Mouse (Mus musculus) C2C12 (cell line): ENCODE measurements around the gene Bri3. TPM values are rescaled to one million over a fixed set of nuclear protein-coding genes. Genes with fewer than 3 reads are reported as not detected.

Experiments used
- H3K27me3 ChIP-seq: one replicate; pipeline ENCODE4 v1.6.1; 2011; ENCODE audit not compliant: control insufficient read depth, insufficient read depth, insufficient read length
- H3K36me3 ChIP-seq: one replicate; pipeline ENCODE4 v1.6.1; 2011; ENCODE audit not compliant: control insufficient read depth, insufficient read depth
- H3K4me3 ChIP-seq: one replicate; pipeline ENCODE4 v1.5.1; 2011; ENCODE audit warnings: mild to moderate bottlenecking, control low read depth; ENCODE audit not compliant: poor library complexity, insufficient read depth, severe bottlenecking
- H3K79me2 ChIP-seq: one replicate; pipeline ENCODE4 v1.6.1; 2011; ENCODE audit not compliant: control insufficient read depth, insufficient read depth
- H3K79me3 ChIP-seq: one replicate; pipeline ENCODE4 v1.6.1; 2011; ENCODE audit warnings: low read depth, control low read depth
- H3ac ChIP-seq: one replicate; pipeline ENCODE3; 2011; ENCODE audit warnings: low read depth; ENCODE audit not compliant: control insufficient read depth, insufficient read length
- CEBPB ChIP-seq: IDR thresholded peaks from one replicate; pipeline ENCODE4 v1.6.1; 2011; ENCODE audit warnings: low read depth, mild to moderate bottlenecking, control low read depth, moderate library complexity
- CTCF ChIP-seq: IDR thresholded peaks from one replicate; pipeline ENCODE4 v1.5.1; 2011; ENCODE audit not compliant: control insufficient read depth, insufficient read depth, insufficient read length
- FOSL1 ChIP-seq: IDR thresholded peaks from one replicate; pipeline ENCODE4 v1.8.0; 2011; ENCODE audit warnings: mild to moderate bottlenecking, low read length; ENCODE audit not compliant: poor library complexity, insufficient read depth, severe bottlenecking
- MAX ChIP-seq: IDR thresholded peaks from one replicate; pipeline ENCODE4 v1.6.1; 2011; ENCODE audit warnings: mild to moderate bottlenecking, control low read depth
- MYOD1 ChIP-seq: IDR thresholded peaks from one replicate; pipeline ENCODE4 v1.6.1; 2011; ENCODE audit warnings: low read depth; ENCODE audit not compliant: control insufficient read depth, insufficient read length
- MYOG ChIP-seq: IDR thresholded peaks from one replicate; pipeline ENCODE4 v1.6.1; 2011; ENCODE audit not compliant: control insufficient read depth, insufficient read length; ENCODE audit errors: extremely low read depth
- USF1 ChIP-seq: IDR thresholded peaks from one replicate; pipeline ENCODE4 v1.6.1; 2011; ENCODE audit warnings: low read depth, mild to moderate bottlenecking, control low read depth, moderate library complexity
- polyA plus RNA-seq: library from polyadenylated mRNA; unstranded; fragments of >200 nt; fragmentation: generic; extraction: Trizol; gene quantifications from one replicate; pipeline ENCODE4 v1.2.1, GENCODE M21; 2012; ENCODE audit warnings: missing spikeins

The Bri3 gene
- polyA plus RNA-seq, 1 experiment: 121 TPM

- Histone ChIP-seq H3K4me3 (no peak overlapping the region), H3K79me3 (no peaks in the 10 kb centered on the region), H3K36me3 (no peaks in the 10 kb centered on the region), H3K27me3 (no peaks in the 10 kb centered on the region), H3K79me2 (no peaks in the 10 kb centered on the region), H3ac (no peak overlapping the region)
- no peak for TF ChIP-seq CEBPB
- TF ChIP-seq MYOD1: no peak
- TF ChIP-seq MAX: no peak
- no peak for TF ChIP-seq USF1
- TF ChIP-seq MYOG: no peak
- TF ChIP-seq FOSL1: no peak
- TF ChIP-seq CTCF: no peak
Observed at GRCm38 (mm10) chr5:144379431-144379830, 135.2 kb downstream of the Bri3 start.

GRCm38 (mm10) chr5:144380689-144381088 is 136.5 kb downstream of the Bri3 start:
- Histone ChIP-seq H3K79me3 (no peaks in the 10 kb centered on the region), H3K4me3 (no peak overlapping the region), H3K36me3 (no peaks in the 10 kb centered on the region), H3K27me3 (no peaks in the 10 kb centered on the region), H3ac (no peak overlapping the region), H3K79me2 (no peaks in the 10 kb centered on the region)
- TF ChIP-seq USF1: no peak
- no peak for TF ChIP-seq MYOG
- TF ChIP-seq MYOD1: no peak
- TF ChIP-seq CTCF: no peak
- no peak for TF ChIP-seq CEBPB
- TF ChIP-seq FOSL1: no peak
- TF ChIP-seq MAX: no peak

- no peak overlapping the region for H3ac ChIP-seq
Observed at GRCm38 (mm10) chr5:144381782-144382181, 137.5 kb downstream of the Bri3 start.

GRCm38 (mm10) chr5:144383936-144384335 is 139.7 kb downstream of the Bri3 start:
- Histone ChIP-seq H3K79me3 (no peaks in the 10 kb centered on the region), H3ac (no peak overlapping the region), H3K27me3 (no peaks in the 10 kb centered on the region), H3K4me3 (no peak overlapping the region), H3K79me2 (no peaks in the 10 kb centered on the region), H3K36me3 (no peaks in the 10 kb centered on the region)
- no peak for TF ChIP-seq MAX
- no peak for TF ChIP-seq USF1
- TF ChIP-seq MYOD1: no peak
- no peak for TF ChIP-seq MYOG
- TF ChIP-seq CEBPB: no peak
- no peak for TF ChIP-seq CTCF
- no peak for TF ChIP-seq FOSL1

More at GRCm38 (mm10) chr5:144381782-144382181, 137.5 kb downstream of the Bri3 start:
- no peak for TF ChIP-seq CTCF
- TF ChIP-seq FOSL1: no peak
- no peak for TF ChIP-seq MYOD1
- no peak for TF ChIP-seq USF1
- TF ChIP-seq MAX: no peak
- no peak for TF ChIP-seq MYOG
- TF ChIP-seq CEBPB: no peak
- H3K79me2 ChIP-seq: no peaks in the 10 kb centered on the region
- no peaks in the 10 kb centered on the region for H3K36me3 ChIP-seq
- H3K79me3 ChIP-seq: no peaks in the 10 kb centered on the region
- H3K27me3 ChIP-seq: no peaks in the 10 kb centered on the region
- no peak overlapping the region for H3K4me3 ChIP-seq

- Histone ChIP-seq H3K36me3 (no peaks in the 10 kb centered on the region), H3K79me3 (no peaks in the 10 kb centered on the region), H3K4me3 (no peak overlapping the region), H3K79me2 (no peaks in the 10 kb centered on the region), H3ac (no peak overlapping the region), H3K27me3 (no peaks in the 10 kb centered on the region)
- TF ChIP-seq MYOG (no peak), CEBPB (no peak), MYOD1 (no peak), CTCF (peak; percentile 8)
Observed at GRCm38 (mm10) chr5:144387851-144388250, 143.6 kb downstream of the Bri3 start.

GRCm38 (mm10) chr5:144394142-144394541 is 149.9 kb downstream of the Bri3 start:
- H3K27me3 ChIP-seq: peaks cover 6% of the 10 kb centered on the region

More at GRCm38 (mm10) chr5:144394142-144394541, 149.9 kb downstream of the Bri3 start:
- Histone ChIP-seq H3K4me3 (no peak overlapping the region), H3K79me3 (no peaks in the 10 kb centered on the region), H3ac (no peak overlapping the region), H3K36me3 (no peaks in the 10 kb centered on the region), H3K79me2 (no peaks in the 10 kb centered on the region)
- TF ChIP-seq USF1 (no peak), FOSL1 (no peak), MYOG (no peak), MAX (no peak), CEBPB (no peak), CTCF (no peak), MYOD1 (no peak)
